Mouse (Mus musculus) C2C12 (cell line): ENCODE data around the gene Anxa4. TPM values are rescaled to one million over a fixed set of nuclear protein-coding genes. Genes with fewer than 3 reads are reported as not detected.

Experiments used
- H3K27me3 ChIP-seq: one replicate; pipeline ENCODE4 v1.6.1; 2011; ENCODE audit not compliant: control insufficient read depth, insufficient read depth, insufficient read length
- H3K36me3 ChIP-seq: one replicate; pipeline ENCODE4 v1.6.1; 2011; ENCODE audit not compliant: control insufficient read depth, insufficient read depth
- H3K4me3 ChIP-seq: one replicate; pipeline ENCODE4 v1.5.1; 2011; ENCODE audit warnings: mild to moderate bottlenecking, control low read depth; ENCODE audit not compliant: poor library complexity, insufficient read depth, severe bottlenecking
- H3K79me2 ChIP-seq: one replicate; pipeline ENCODE4 v1.6.1; 2011; ENCODE audit not compliant: control insufficient read depth, insufficient read depth
- H3K79me3 ChIP-seq: one replicate; pipeline ENCODE4 v1.6.1; 2011; ENCODE audit warnings: low read depth, control low read depth
- H3ac ChIP-seq: one replicate; pipeline ENCODE3; 2011; ENCODE audit warnings: low read depth; ENCODE audit not compliant: control insufficient read depth, insufficient read length
- CEBPB ChIP-seq: IDR thresholded peaks from one replicate; pipeline ENCODE4 v1.6.1; 2011; ENCODE audit warnings: low read depth, mild to moderate bottlenecking, control low read depth, moderate library complexity
- CTCF ChIP-seq: IDR thresholded peaks from one replicate; pipeline ENCODE4 v1.5.1; 2011; ENCODE audit not compliant: control insufficient read depth, insufficient read depth, insufficient read length
- FOSL1 ChIP-seq: IDR thresholded peaks from one replicate; pipeline ENCODE4 v1.8.0; 2011; ENCODE audit warnings: mild to moderate bottlenecking, low read length; ENCODE audit not compliant: poor library complexity, insufficient read depth, severe bottlenecking
- MAX ChIP-seq: IDR thresholded peaks from one replicate; pipeline ENCODE4 v1.6.1; 2011; ENCODE audit warnings: mild to moderate bottlenecking, control low read depth
- MYOD1 ChIP-seq: IDR thresholded peaks from one replicate; pipeline ENCODE4 v1.6.1; 2011; ENCODE audit warnings: low read depth; ENCODE audit not compliant: control insufficient read depth, insufficient read length
- MYOG ChIP-seq: IDR thresholded peaks from one replicate; pipeline ENCODE4 v1.6.1; 2011; ENCODE audit not compliant: control insufficient read depth, insufficient read length; ENCODE audit errors: extremely low read depth
- USF1 ChIP-seq: IDR thresholded peaks from one replicate; pipeline ENCODE4 v1.6.1; 2011; ENCODE audit warnings: low read depth, mild to moderate bottlenecking, control low read depth, moderate library complexity
- polyA plus RNA-seq: library from polyadenylated mRNA; unstranded; fragments of >200 nt; fragmentation: generic; extraction: Trizol; gene quantifications from one replicate; pipeline ENCODE4 v1.2.1, GENCODE M21; 2012; ENCODE audit warnings: missing spikeins

Anxa4 gene
- polyA plus RNA-seq, 1 experiment: 93.0 TPM

- no peaks in the 10 kb centered on the region for H3K27me3 ChIP-seq
- H3K4me3 ChIP-seq: no peak overlapping the region
- H3K79me2 ChIP-seq: peaks cover 64% of the 10 kb centered on the region
- H3K79me3 ChIP-seq: peaks cover 13% of the 10 kb centered on the region
- H3K36me3 ChIP-seq: no peaks in the 10 kb centered on the region
- H3ac ChIP-seq: no peak overlapping the region
- TF ChIP-seq USF1: no peak
- TF ChIP-seq FOSL1: no peak
- no peak for TF ChIP-seq MYOG
- TF ChIP-seq MAX: no peak
- no peak for TF ChIP-seq CEBPB
- TF ChIP-seq CTCF: no peak
- no peak for TF ChIP-seq MYOD1
These were observed 64.7 kb downstream of the Anxa4 start for GRCm38 (mm10) chr6:86728711-86729110.

GRCm38 (mm10) chr6:86721977-86722376 is 71.4 kb downstream of the Anxa4 start:
- TF ChIP-seq MAX (no peak), USF1 (no peak), CEBPB (no peak), CTCF (no peak), MYOD1 (no peak), MYOG (no peak), FOSL1 (no peak)
- no peak overlapping the region for H3K4me3 ChIP-seq
- no peaks in the 10 kb centered on the region for H3K36me3 ChIP-seq
- H3ac ChIP-seq: no peak overlapping the region
- peaks cover 8% of the 10 kb centered on the region for H3K79me2 ChIP-seq
- peaks cover 5% of the 10 kb centered on the region for H3K79me3 ChIP-seq
- H3K27me3 ChIP-seq: no peaks in the 10 kb centered on the region

- Histone ChIP-seq H3ac (no peak overlapping the region), H3K79me2 (no peaks in the 10 kb centered on the region), H3K79me3 (no peaks in the 10 kb centered on the region), H3K4me3 (no peak overlapping the region), H3K36me3 (peaks cover 44% of the 10 kb centered on the region), H3K27me3 (no peaks in the 10 kb centered on the region)
- TF ChIP-seq CEBPB (no peak), CTCF (no peak), FOSL1 (no peak), MAX (no peak), MYOG (no peak), USF1 (no peak), MYOD1 (no peak)
These were observed 85.2 kb downstream of the Anxa4 start for GRCm38 (mm10) chr6:86708072-86708774.

- Histone ChIP-seq H3K79me3 (no peaks in the 10 kb centered on the region), H3K36me3 (peaks cover 58% of the 10 kb centered on the region), H3K27me3 (no peaks in the 10 kb centered on the region), H3K79me2 (no peaks in the 10 kb centered on the region), H3K4me3 (no peak overlapping the region), H3ac (no peak overlapping the region)
- TF ChIP-seq MAX: no peak
- no peak for TF ChIP-seq FOSL1
- TF ChIP-seq MYOG: no peak
- no peak for TF ChIP-seq CEBPB
- no peak for TF ChIP-seq CTCF
- TF ChIP-seq USF1: no peak
These were observed 90.8 kb downstream of the Anxa4 start for GRCm38 (mm10) chr6:86702577-86702976.

GRCm38 (mm10) chr6:86697903-86698302 is 95.5 kb downstream of the Anxa4 start:
- no peak for TF ChIP-seq USF1
- TF ChIP-seq MYOG: no peak
- no peak for TF ChIP-seq CTCF
- TF ChIP-seq FOSL1: no peak
- no peak for TF ChIP-seq MAX
- no peak for TF ChIP-seq CEBPB
- no peak for TF ChIP-seq MYOD1
- Histone ChIP-seq H3ac (peak overlapping the region; percentile 23), H3K27me3 (no peaks in the 10 kb centered on the region), H3K36me3 (peaks cover 46% of the 10 kb centered on the region), H3K4me3 (no peak overlapping the region), H3K79me3 (no peaks in the 10 kb centered on the region), H3K79me2 (no peaks in the 10 kb centered on the region)

- H3K27me3 ChIP-seq: no peaks in the 10 kb centered on the region
- H3K79me2 ChIP-seq: no peaks in the 10 kb centered on the region
- no peak overlapping the region for H3K4me3 ChIP-seq
- TF ChIP-seq CTCF (no peak), CEBPB (no peak), MAX (no peak), FOSL1 (no peak), MYOD1 (no peak), USF1 (no peak), MYOG (no peak)
- H3K36me3 ChIP-seq: peaks cover 53% of the 10 kb centered on the region
- H3K79me3 ChIP-seq: no peaks in the 10 kb centered on the region
- no peak overlapping the region for H3ac ChIP-seq
These were observed 97.2 kb downstream of the Anxa4 start for GRCm38 (mm10) chr6:86696213-86696612.
